Mouse (Mus musculus) frontal cortex, adult 2 months (tissue): ENCODE measurements around the gene Grcc10. TPM values are rescaled to one million over a fixed set of nuclear protein-coding genes. Genes with fewer than 3 reads are reported as not detected.
A peak's percentile ranks its signal among the peaks of the same experiment; 100 is the strongest.

Source experiments
- DNase-seq, 2 experiments: peaks; one replicate each; pipeline ENCODE4 v3.0.0; 2022; ENCODE audit warnings: low spot score in 1 of 2; ENCODE audit errors: extremely low spot score in 1 of 2
- polyA plus RNA-seq: library from polyadenylated mRNA; depleted of rRNA; stranded (reverse); fragments of >200 nt; gene quantifications from 2 replicates; pipeline ENCODE4 v1.2.3, GENCODE M21; 2012

Gene Grcc10
- polyA plus RNA-seq, 1 experiment, result 383 TPM

- DNase-seq, result no peak
Measured at GRCm38 (mm10) chr6:124757351-124757880, 16.2 kb upstream of the Grcc10 start.

DNA sequence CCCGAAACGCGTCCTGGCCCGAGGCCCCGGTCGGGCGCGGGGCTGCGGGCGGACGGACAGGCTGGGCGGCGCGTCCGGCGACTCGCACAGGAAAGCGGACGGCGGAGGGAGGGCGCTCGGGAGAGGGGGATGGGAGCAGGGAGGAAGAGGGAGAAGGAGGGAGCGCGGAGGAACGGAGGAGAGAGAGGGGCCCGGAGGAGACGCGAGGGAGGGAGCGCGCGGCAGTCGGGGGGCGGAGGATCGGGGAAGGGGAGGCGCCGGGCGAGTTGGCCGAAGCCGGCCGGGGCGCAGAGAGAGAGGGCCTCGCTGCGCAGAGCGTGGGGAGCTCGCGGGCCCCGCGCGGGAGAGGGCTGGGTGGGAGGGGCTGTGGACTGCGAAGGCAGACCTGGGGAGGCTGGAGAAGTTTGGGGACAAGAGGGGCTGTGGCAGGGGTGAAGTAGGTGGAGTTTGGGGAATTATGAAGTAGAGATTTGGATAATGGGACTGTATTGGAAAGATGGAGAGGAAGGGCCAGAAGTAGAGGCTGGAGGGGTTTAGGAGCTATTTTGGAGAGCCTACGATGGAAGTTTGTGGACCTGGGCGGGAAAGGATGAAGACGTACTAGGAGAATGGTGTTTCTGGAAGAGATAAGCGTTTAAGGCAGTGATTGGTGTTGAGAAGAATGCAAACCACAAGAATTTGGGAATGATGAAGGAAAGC, 15.6 kb upstream of the Grcc10 start:
- peak in 1 of 2 experiments; percentile 78 for DNase-seq

DNA sequence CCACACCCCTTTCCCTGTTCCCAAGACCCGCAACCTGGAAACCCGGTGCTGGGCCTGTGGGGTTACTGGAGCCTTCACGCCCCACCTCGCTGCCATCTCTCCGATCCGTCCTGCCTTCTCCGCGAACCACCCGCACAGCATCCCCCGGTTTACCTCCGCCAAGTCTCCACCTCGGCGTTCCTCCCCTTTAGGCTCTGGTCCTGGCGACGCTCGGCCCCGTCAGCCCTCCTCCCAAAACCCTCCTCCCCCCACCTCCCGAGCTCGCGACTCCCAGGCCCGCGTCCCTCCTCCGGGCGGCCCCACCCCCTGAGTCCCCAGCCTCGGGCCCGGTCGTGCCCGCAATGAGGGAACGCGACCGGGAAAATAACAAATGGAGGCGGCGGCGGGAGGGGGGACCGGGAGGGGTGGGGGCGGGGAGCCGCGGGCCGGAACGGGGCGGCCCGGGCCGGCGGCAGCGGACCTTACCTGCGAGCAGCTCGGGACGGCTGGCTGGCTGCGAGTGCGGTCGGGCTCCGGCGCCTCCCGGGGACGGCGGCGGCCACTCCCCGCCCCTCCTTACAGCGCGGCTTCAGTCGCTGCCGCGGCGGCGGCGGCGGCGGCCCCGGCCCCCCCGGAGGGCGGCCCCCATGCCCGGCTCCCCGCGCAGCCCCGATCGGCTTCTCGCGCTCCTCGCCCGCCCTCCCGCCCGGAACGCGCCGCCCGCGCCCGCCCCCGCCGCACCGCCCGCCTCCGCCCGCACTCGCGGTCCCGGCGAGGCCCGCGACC, 14.8 kb upstream of the Grcc10 start, which contains the start of the genes Gm45234 and Atn1:
Gm45234 (minus strand) TSS at position 191 of the 765 bp plus-strand sequence.
Atn1 (minus strand) TSS at position 694 of the 765 bp plus-strand sequence.
- peak in 1 of 2 experiments; percentile 54 for DNase-seq

DNA sequence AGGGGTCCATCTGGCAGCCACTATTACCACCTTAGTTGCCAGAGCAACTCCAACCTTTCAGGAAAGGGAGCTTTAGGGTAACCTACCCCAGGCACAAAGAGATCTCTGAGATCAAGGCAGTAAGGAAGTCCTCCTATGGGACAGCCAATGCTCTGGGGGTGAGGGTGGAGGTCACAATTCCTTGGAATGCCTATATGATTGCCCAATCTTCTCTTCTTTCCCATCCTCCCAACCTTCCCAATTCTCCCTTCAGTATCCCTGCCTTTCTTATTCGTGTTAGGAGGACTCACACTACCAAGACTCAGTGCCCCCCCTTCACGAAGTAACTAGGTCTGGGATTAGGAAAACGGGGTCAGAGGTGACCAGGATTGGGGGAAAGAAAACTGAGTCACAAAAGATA, 14.1 kb upstream of the Grcc10 start:
- DNase-seq, result no peak

- DNase-seq, result no peak
Measured at GRCm38 (mm10) chr6:124753861-124754260, 12.7 kb upstream of the Grcc10 start.

GRCm38 (mm10) chr6:124750405-124750804, 9.2 kb upstream of the Grcc10 start:
- DNase-seq, result no peak

GRCm38 (mm10) chr6:124746654-124747632, 5.8 kb upstream of the Grcc10 start:
- no peak for DNase-seq

GRCm38 (mm10) chr6:124746296-124746605, 5.1 kb upstream of the Grcc10 start:
- no peak for DNase-seq

- peak; percentile 85 to 94 for DNase-seq
Measured at GRCm38 (mm10) chr6:124745490-124746295, 4.5 kb upstream of the Grcc10 start.

- no peak for DNase-seq
Measured at GRCm38 (mm10) chr6:124744755-124745321, 3.7 kb upstream of the Grcc10 start.

GRCm38 (mm10) chr6:124743647-124744046, 2.5 kb upstream of the Grcc10 start:
- no peak for DNase-seq

DNA sequence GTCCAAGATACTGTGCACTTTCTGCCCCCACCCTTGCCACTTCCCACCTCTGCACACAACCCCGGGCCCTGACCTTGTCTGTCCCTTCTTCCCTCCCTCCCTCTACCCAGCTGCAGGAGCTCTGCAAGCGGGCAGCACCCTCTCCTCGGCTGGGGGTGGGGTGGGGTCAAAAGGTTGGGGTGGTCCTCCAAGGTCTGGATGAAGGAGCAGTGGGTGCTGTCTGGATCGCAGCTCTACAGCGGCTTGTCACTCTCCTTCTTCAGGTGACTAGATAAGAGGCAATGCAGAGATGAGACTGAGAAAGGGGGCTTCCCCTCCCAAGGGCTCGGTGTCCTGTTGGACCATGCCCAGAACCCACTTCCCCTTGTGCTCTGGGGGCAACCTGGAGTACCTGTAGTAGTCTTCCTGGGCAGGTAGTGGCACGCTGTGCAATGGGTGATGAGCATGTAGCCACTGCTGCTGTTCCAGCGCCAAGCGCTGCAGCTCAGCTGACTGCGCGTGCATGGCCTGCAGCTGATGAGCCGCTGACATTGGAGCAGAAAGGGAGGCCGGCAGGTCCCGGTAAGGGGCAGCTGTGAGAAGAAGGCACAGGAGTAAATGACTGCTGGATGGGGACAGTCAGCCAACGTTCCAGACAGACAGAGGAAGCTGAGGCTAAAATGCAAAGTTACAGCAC, 1.8 kb upstream of the Grcc10 start:
- no peak for DNase-seq

GRCm38 (mm10) chr6:124741842-124742241, 668 bp upstream of the Grcc10 start:
- no peak for DNase-seq

- no peak for DNase-seq
Measured at GRCm38 (mm10) chr6:124740211-124740887, 825 bp downstream of the Grcc10 start.

DNA sequence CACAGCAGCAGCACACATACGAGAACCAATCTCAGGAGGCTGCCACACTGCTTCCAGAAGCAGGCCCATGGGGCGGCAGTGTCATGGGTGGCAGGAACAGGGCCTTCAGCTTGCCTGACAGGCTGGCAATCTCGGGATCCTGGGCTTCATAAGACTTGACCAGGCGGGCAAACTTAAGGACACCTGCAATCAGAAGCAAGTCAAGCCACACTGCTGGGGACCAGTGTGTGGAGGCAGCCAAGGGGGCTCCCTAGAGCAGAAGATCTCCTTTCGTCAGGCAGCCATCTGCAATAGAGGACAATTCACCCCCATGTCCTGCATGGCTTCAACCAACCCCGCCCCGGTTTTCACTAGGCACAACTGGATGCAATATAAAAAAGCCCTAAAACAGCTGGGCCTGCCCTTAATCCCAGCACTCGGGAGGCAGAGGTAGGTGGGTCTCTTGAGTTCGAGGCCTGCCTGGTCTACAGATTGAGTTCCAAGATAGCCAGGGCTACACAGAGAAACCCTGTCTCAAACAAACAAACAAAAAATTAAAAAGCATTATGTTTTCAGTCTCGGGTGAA, 1.9 kb downstream of the Grcc10 start:
- DNase-seq, result no peak

DNA sequence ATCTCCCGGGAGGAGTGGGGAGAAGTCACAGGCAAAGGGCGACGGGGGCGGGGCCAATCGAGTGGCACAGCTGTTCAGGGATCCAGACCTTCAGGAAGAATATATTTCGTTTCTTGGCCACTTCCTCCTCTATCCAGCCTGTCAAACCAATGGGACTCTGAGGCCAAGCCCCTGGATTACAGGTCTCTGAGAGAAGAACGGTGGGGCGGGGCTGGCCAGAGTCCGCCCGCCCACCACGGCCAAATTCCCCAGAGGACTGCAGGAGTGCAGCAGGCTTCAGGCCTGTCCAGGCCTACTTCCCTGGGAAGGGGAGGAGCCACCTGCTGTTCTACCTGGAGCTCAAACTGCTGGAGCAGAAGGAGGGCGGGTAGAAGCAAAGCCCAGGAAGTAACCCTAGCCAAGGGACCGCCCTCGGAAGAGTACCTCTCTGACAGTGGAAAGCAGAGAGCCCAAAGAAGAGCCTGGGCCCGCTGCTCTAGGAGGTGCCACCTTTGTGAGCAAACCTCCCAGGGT, 2.6 kb downstream of the Grcc10 start, which contains the start of gene Ptpn6:
Ptpn6 (minus strand) TSS at position 204 of the 513 bp plus-strand sequence.
- no peak for DNase-seq

- peak in 1 of 2 experiments; percentile 58 for DNase-seq
Measured at GRCm38 (mm10) chr6:124737040-124737439, 4.1 kb downstream of the Grcc10 start.

DNA sequence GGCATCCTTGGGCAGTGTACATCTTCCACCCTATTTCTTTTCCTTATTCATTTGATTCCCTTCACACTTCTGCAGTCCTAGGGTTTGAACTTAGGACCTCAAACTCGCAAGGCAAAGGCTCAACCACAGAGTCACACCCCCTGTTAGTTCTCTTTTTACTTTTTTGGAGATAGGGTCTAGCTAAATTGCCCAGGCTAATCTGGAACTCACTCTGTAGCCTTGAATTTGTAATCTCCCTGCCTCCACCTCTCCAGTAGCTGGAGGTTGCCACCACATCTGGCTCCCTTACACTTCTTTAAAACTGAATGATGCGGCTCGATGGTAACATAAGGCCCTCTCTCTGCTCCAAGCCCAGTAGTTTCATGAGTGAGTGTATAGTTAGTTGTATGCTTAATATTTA, 6.8 kb downstream of the Grcc10 start:
- DNase-seq, result no peak
